Mouse (Mus musculus): ENCODE results near the gene Olfr1375. TPM values are rescaled to one million over a fixed set of nuclear protein-coding genes. Genes with fewer than 3 reads are reported as not detected.
"Not testable (repeated sequence)": the region's sequence is repeated elsewhere in the genome, so short reads cannot be mapped to it uniquely, and the experiment has no call there.

The Olfr1375 gene
- not detected in 2 replicates for polyA plus RNA-seq (2015; fragmentation: Nextera tagmentation; extraction: Ambion mirVana)

GRCm38 (mm10) chr11:51047809-51048208 is at the start of gene Olfr1375:
Gene Olfr1375, plus strand, starts transcription at chr11:51048109.
- H3K4me3 ChIP-seq; H3K4me2 ChIP-seq; ATAC-seq (ENCODE audit: low FRiP score, low read depth); H3K27ac ChIP-seq (replicated peaks); H3K9me3 ChIP-seq; H3K4me1 ChIP-seq (replicated peaks); H3K9ac ChIP-seq; H3K27me3 ChIP-seq; H3K36me3 ChIP-seq: not testable (repeated sequence)
- 84% methylated on average over 3 of the region's 3 CpGs for WGBS

GRCm38 (mm10) chr11:51003296-51003695 is 44.6 kb upstream of the Olfr1375 start, which contains the start of gene Olfr51:
Gene Olfr51, plus strand, starts transcription at chr11:51003596.
- no peak within 1 kb of the TSS for H3K4me3 ChIP-seq
- no peaks in the 10 kb centered on the region for H3K9me3 ChIP-seq
- no peaks in the 10 kb centered on the region for H3K36me3 ChIP-seq
- no peak within 1 kb of the TSS for H3K27ac ChIP-seq (replicated peaks)
- H3K4me2 ChIP-seq, result no peak within 1 kb of the TSS
- no peaks in the 10 kb centered on the region for H3K27me3 ChIP-seq
- H3K9ac ChIP-seq, result no peak within 1 kb of the TSS
- H3K4me1 ChIP-seq (replicated peaks), result no peaks in the 10 kb centered on the region
- WGBS, result 82% methylated on average over 5 of the region's 5 CpGs
- no peak for ATAC-seq (ENCODE audit: low FRiP score, low read depth)

GRCm38 (mm10) chr11:51011821-51012220 is 36.1 kb upstream of the Olfr1375 start:
- Histone ChIP-seq H3K9ac (no peak overlapping the region), H3K36me3 (no peaks in the 10 kb centered on the region), H3K27me3 (no peaks in the 10 kb centered on the region), H3K4me1 (replicated peaks) (no peaks in the 10 kb centered on the region), H3K27ac (replicated peaks) (no peak overlapping the region), H3K4me3 (no peak overlapping the region), H3K4me2 (no peak overlapping the region), H3K9me3 (no peaks in the 10 kb centered on the region)
- ATAC-seq (ENCODE audit: low FRiP score, low read depth), result no peak
- WGBS, result 56% methylated on average over 5 of the region's 5 CpGs

- H3K4me2 ChIP-seq, result no peak within 1 kb of the TSS
- no peaks in the 10 kb centered on the region for H3K9me3 ChIP-seq
- no peak for ATAC-seq (ENCODE audit: low FRiP score, low read depth)
- no peak within 1 kb of the TSS for H3K9ac ChIP-seq
- no peak within 1 kb of the TSS for H3K27ac ChIP-seq (replicated peaks)
- no peaks in the 10 kb centered on the region for H3K4me1 ChIP-seq (replicated peaks)
- WGBS, result 62% methylated on average over 1 of the region's 1 CpGs
- no peaks in the 10 kb centered on the region for H3K36me3 ChIP-seq
- H3K27me3 ChIP-seq, result no peaks in the 10 kb centered on the region
- H3K4me3 ChIP-seq, result no peak within 1 kb of the TSS
Measured at GRCm38 (mm10) chr11:51013936-51014335, 34.0 kb upstream of the Olfr1375 start, which contains the start of gene Olfr54. Gene Olfr54, plus strand, starts transcription at chr11:51014236.

- ATAC-seq (ENCODE audit: low FRiP score, low read depth), result no peak
- Histone ChIP-seq H3K27ac (replicated peaks) (no peak overlapping the region), H3K36me3 (no peaks in the 10 kb centered on the region), H3K27me3 (no peaks in the 10 kb centered on the region), H3K4me1 (replicated peaks) (no peaks in the 10 kb centered on the region), H3K4me3 (no peak overlapping the region), H3K9me3 (no peaks in the 10 kb centered on the region), H3K4me2 (no peak overlapping the region), H3K9ac (no peak overlapping the region)
- 47% methylated on average over 2 of the region's 2 CpGs for WGBS
Measured at GRCm38 (mm10) chr11:51016341-51016740, 31.6 kb upstream of the Olfr1375 start.

GRCm38 (mm10) chr11:51026811-51027210 is 21.1 kb upstream of the Olfr1375 start:
- ATAC-seq (ENCODE audit: low FRiP score, low read depth); H3K27me3 ChIP-seq; H3K27ac ChIP-seq (replicated peaks); H3K9me3 ChIP-seq; H3K36me3 ChIP-seq; H3K4me3 ChIP-seq; H3K4me1 ChIP-seq (replicated peaks); H3K9ac ChIP-seq; H3K4me2 ChIP-seq: not testable (repeated sequence)
- WGBS, result 90% methylated on average over 11 of the region's 11 CpGs

GRCm38 (mm10) chr11:51029381-51029780 is 18.5 kb upstream of the Olfr1375 start:
- H3K27me3 ChIP-seq; H3K36me3 ChIP-seq; H3K9ac ChIP-seq; H3K4me1 ChIP-seq (replicated peaks); H3K4me2 ChIP-seq; H3K27ac ChIP-seq (replicated peaks); H3K9me3 ChIP-seq; H3K4me3 ChIP-seq; ATAC-seq (ENCODE audit: low FRiP score, low read depth): not testable (repeated sequence)
- WGBS, result 76% methylated on average over 8 of the region's 8 CpGs

GRCm38 (mm10) chr11:51030225-51030624 is 17.7 kb upstream of the Olfr1375 start:
- Histone ChIP-seq H3K4me3 (no peak overlapping the region), H3K4me2 (no peak overlapping the region), H3K9me3 (no peaks in the 10 kb centered on the region), H3K9ac (no peak overlapping the region), H3K36me3 (no peaks in the 10 kb centered on the region), H3K4me1 (replicated peaks) (no peaks in the 10 kb centered on the region), H3K27ac (replicated peaks) (no peak overlapping the region), H3K27me3 (no peaks in the 10 kb centered on the region)
- 82% methylated on average over 2 of the region's 2 CpGs for WGBS
- no peak for ATAC-seq (ENCODE audit: low FRiP score, low read depth)

- no peak overlapping the region for H3K4me3 ChIP-seq
- no peak for ATAC-seq (ENCODE audit: low FRiP score, low read depth)
- no peaks in the 10 kb centered on the region for H3K27me3 ChIP-seq
- H3K9ac ChIP-seq, result no peak overlapping the region
- H3K4me2 ChIP-seq, result no peak overlapping the region
- H3K27ac ChIP-seq (replicated peaks), result no peak overlapping the region
- H3K36me3 ChIP-seq, result no peaks in the 10 kb centered on the region
- WGBS, result 15% methylated on average over 1 of the region's 1 CpGs
- no peaks in the 10 kb centered on the region for H3K9me3 ChIP-seq
- H3K4me1 ChIP-seq (replicated peaks), result no peaks in the 10 kb centered on the region
Measured at GRCm38 (mm10) chr11:51032851-51033250, 15.1 kb upstream of the Olfr1375 start.

- not testable (repeated sequence) for H3K27me3 ChIP-seq; H3K4me1 ChIP-seq (replicated peaks); ATAC-seq (ENCODE audit: low FRiP score, low read depth); H3K9me3 ChIP-seq; H3K4me2 ChIP-seq; H3K9ac ChIP-seq; H3K36me3 ChIP-seq; H3K27ac ChIP-seq (replicated peaks); H3K4me3 ChIP-seq
Measured at GRCm38 (mm10) chr11:51034141-51034540, 13.8 kb upstream of the Olfr1375 start.

GRCm38 (mm10) chr11:51035951-51036350 is 12.0 kb upstream of the Olfr1375 start:
- no peak overlapping the region for H3K4me3 ChIP-seq
- H3K4me2 ChIP-seq, result no peak overlapping the region
- H3K27me3 ChIP-seq, result no peaks in the 10 kb centered on the region

GRCm38 (mm10) chr11:51044776-51045175 is 3.1 kb upstream of the Olfr1375 start:
- 70% methylated on average over 3 of the region's 3 CpGs for WGBS
- not testable (repeated sequence) for H3K9ac ChIP-seq; H3K27ac ChIP-seq (replicated peaks); H3K4me2 ChIP-seq; H3K4me3 ChIP-seq; H3K4me1 ChIP-seq (replicated peaks); H3K27me3 ChIP-seq; H3K9me3 ChIP-seq; H3K36me3 ChIP-seq; ATAC-seq (ENCODE audit: low FRiP score, low read depth)

More at GRCm38 (mm10) chr11:51035951-51036350, 12.0 kb upstream of the Olfr1375 start:
- no peak for ATAC-seq (ENCODE audit: low FRiP score, low read depth)
- no peak overlapping the region for H3K9ac ChIP-seq
- WGBS, result 88% methylated on average over 2 of the region's 2 CpGs
- no peak overlapping the region for H3K27ac ChIP-seq (replicated peaks)
- H3K36me3 ChIP-seq, result no peaks in the 10 kb centered on the region
- H3K4me1 ChIP-seq (replicated peaks), result no peaks in the 10 kb centered on the region
- no peaks in the 10 kb centered on the region for H3K9me3 ChIP-seq

- no peaks in the 10 kb centered on the region for H3K9me3 ChIP-seq
- no peak overlapping the region for H3K9ac ChIP-seq
- H3K27ac ChIP-seq (replicated peaks), result no peak overlapping the region
- no peaks in the 10 kb centered on the region for H3K36me3 ChIP-seq
- H3K4me3 ChIP-seq, result no peak overlapping the region
- no peaks in the 10 kb centered on the region for H3K4me1 ChIP-seq (replicated peaks)
- ATAC-seq (ENCODE audit: low FRiP score, low read depth), result no peak
- H3K4me2 ChIP-seq, result no peak overlapping the region
- H3K27me3 ChIP-seq, result no peaks in the 10 kb centered on the region
- 70% methylated on average over 2 of the region's 2 CpGs for WGBS
Measured at GRCm38 (mm10) chr11:51051678-51052077, 3.8 kb downstream of the Olfr1375 start.
